Mouse (Mus musculus): ENCODE results near the gene Obp2a. TPM values are rescaled to one million over a fixed set of nuclear protein-coding genes. Genes with fewer than 3 reads are reported as not detected.

Gene Obp2a
- polyA plus RNA-seq, 1 experiment, result not detected

DNA sequence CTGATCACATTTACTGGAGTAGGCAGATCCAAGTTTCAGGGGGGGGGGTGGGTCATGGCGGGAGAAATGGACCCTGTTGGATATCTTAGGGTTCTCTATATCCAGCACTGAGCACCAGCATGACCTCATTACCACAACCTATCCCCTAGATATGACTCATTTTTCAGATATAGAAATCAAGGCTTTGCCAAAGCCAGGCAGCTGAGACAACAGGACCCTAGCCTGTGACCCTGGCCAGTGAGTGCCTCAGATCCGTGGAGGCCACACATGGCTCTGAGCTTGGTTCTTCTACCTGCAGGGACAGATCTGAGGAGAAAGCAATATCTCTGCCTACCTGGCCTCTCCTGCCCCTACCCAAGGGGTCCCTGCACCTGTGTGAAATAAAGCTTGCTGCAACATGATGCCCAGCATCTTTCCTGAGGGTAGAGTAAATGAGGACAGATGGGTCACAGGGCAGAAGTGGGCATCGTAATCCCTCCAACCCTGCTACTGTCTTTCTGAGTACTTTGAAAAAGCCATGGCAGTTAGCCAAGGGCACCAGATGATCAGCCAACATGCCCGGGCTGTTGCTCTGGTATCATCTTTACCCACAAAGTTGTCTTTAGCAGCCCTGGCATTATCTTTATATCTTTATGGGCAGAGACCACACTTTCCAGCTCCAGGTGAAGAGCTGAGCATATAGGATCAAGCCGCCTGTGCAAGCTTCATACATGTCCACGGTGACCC, 38.4 kb upstream of the Obp2a start:
- no peaks in the 10 kb centered on the region for H3K36me3 ChIP-seq (ENCODE audit: control insufficient read depth, insufficient read depth, low read length)
- no peak overlapping the region for H3K27ac ChIP-seq (ENCODE audit: insufficient read depth, low read depth, low read length)
- H3K27me3 ChIP-seq (ENCODE audit: control insufficient read depth, insufficient read depth, low read length), result no peaks in the 10 kb centered on the region
- peaks cover 3% of the 10 kb centered on the region; the same call in 1 of the 2 replicates for H3K4me1 ChIP-seq (ENCODE audit: control insufficient read depth, insufficient read depth, insufficient read length, low read length)
- no peak overlapping the region for H3K4me3 ChIP-seq (ENCODE audit: low read depth, low read length)
- TF ChIP-seq POLR2A (IDR thresholded peaks at IDR 0.05; ENCODE audit: low read depth, low read length) (no peak), CTCF (IDR thresholded peaks at IDR 0.05; ENCODE audit: extremely low read depth, insufficient read length, insufficient replicate concordance, low read depth, low read length) (no peak)
- WGBS, result 72% methylated on average over 6 of the region's 6 CpGs

DNA sequence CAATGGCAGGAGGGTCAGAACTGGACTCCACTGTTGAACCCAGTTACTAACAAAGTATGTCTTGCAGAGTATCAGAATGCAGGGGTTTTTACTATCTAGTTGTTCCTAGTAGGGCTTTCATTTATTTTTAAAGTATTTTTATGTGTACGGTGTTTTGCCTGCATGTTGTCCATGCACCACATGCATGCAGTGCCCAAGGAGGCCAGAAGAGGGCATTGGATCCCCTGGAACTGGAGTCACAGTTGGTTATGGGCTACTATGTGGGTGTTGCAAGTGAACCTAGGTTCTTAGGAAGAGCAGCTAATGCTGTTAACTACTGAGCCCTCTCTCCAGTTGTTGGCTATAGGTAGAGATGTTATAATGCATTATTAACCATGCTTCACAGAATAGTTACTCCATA, 36.3 kb upstream of the Obp2a start:
- Histone ChIP-seq H3K27ac (ENCODE audit: insufficient read depth, low read depth, low read length) (no peak overlapping the region), H3K4me3 (ENCODE audit: low read depth, low read length) (no peak overlapping the region), H3K4me1 (ENCODE audit: control insufficient read depth, insufficient read depth, insufficient read length, low read length) (peaks cover under 1% of the 10 kb centered on the region; the same call in 1 of the 2 replicates), H3K27me3 (ENCODE audit: control insufficient read depth, insufficient read depth, low read length) (no peaks in the 10 kb centered on the region), H3K36me3 (ENCODE audit: control insufficient read depth, insufficient read depth, low read length) (no peaks in the 10 kb centered on the region)
- TF ChIP-seq CTCF (IDR thresholded peaks at IDR 0.05; ENCODE audit: extremely low read depth, insufficient read length, insufficient replicate concordance, low read depth, low read length) (peak; percentile 48; the same call in 1 of the 2 replicates), POLR2A (IDR thresholded peaks at IDR 0.05; ENCODE audit: low read depth, low read length) (no peak)
- WGBS, result 59% methylated on average over 1 of the region's 1 CpGs

DNA sequence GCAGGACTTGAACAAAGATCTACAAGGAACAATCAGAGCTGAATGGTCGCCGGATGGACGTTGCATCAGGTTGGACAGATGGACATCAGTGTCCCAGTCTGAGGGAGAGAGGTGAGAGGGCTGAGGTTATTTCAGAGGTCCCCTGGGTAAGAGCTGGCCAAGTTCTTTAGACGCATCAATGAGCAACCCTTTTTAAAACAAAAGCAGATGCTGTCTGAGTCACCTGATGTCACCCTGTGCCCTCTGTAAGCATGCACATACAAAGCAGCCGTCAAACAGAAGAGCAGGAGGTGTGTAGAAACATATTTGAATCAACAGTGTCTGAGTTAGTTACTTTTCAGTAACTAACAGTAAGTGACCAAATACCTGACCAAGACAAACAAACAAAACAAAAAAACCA, 35.7 kb upstream of the Obp2a start:
- H3K27ac ChIP-seq (ENCODE audit: insufficient read depth, low read depth, low read length), result no peak overlapping the region
- H3K27me3 ChIP-seq (ENCODE audit: control insufficient read depth, insufficient read depth, low read length), result no peaks in the 10 kb centered on the region
- WGBS, result 82% methylated on average over 5 of the region's 5 CpGs
- no peaks in the 10 kb centered on the region for H3K4me1 ChIP-seq (ENCODE audit: control insufficient read depth, insufficient read depth, insufficient read length, low read length)
- no peak overlapping the region for H3K4me3 ChIP-seq (ENCODE audit: low read depth, low read length)
- H3K36me3 ChIP-seq (ENCODE audit: control insufficient read depth, insufficient read depth, low read length), result no peaks in the 10 kb centered on the region
- TF ChIP-seq CTCF (IDR thresholded peaks at IDR 0.05; ENCODE audit: extremely low read depth, insufficient read length, insufficient replicate concordance, low read depth, low read length), result no peak
- no peak for TF ChIP-seq POLR2A (IDR thresholded peaks at IDR 0.05; ENCODE audit: low read depth, low read length)

GRCm38 (mm10) chr2:25666516-25666915, 33.3 kb upstream of the Obp2a start:
- H3K27ac ChIP-seq (ENCODE audit: insufficient read depth, low read depth, low read length), result no peak overlapping the region
- no peak for TF ChIP-seq POLR2A (IDR thresholded peaks at IDR 0.05; ENCODE audit: low read depth, low read length)
- TF ChIP-seq CTCF (IDR thresholded peaks at IDR 0.05; ENCODE audit: extremely low read depth, insufficient read length, insufficient replicate concordance, low read depth, low read length), result no peak
- WGBS, result 70% methylated on average over 1 of the region's 1 CpGs

GRCm38 (mm10) chr2:25676486-25676885, 23.4 kb upstream of the Obp2a start, which contains the start of gene Lcn6:
Lcn6 (plus strand) TSS chr2:25676786.
- Histone ChIP-seq H3K27me3 (ENCODE audit: control insufficient read depth, insufficient read depth, low read length) (no peaks in the 10 kb centered on the region), H3K4me1 (ENCODE audit: control insufficient read depth, insufficient read depth, insufficient read length, low read length) (no peaks in the 10 kb centered on the region), H3K27ac (ENCODE audit: insufficient read depth, low read depth, low read length) (no peak within 1 kb of the TSS), H3K36me3 (ENCODE audit: control insufficient read depth, insufficient read depth, low read length) (no peaks in the 10 kb centered on the region), H3K4me3 (ENCODE audit: low read depth, low read length) (no peak within 1 kb of the TSS)
- 74% methylated on average over 3 of the region's 3 CpGs for WGBS
- TF ChIP-seq CTCF (IDR thresholded peaks at IDR 0.05; ENCODE audit: extremely low read depth, insufficient read length, insufficient replicate concordance, low read depth, low read length) (no peak), POLR2A (IDR thresholded peaks at IDR 0.05; ENCODE audit: low read depth, low read length) (no peak)

More at GRCm38 (mm10) chr2:25666516-25666915, 33.3 kb upstream of the Obp2a start:
- no peaks in the 10 kb centered on the region for H3K36me3 ChIP-seq (ENCODE audit: control insufficient read depth, insufficient read depth, low read length)
- no peak overlapping the region for H3K4me3 ChIP-seq (ENCODE audit: low read depth, low read length)
- H3K4me1 ChIP-seq (ENCODE audit: control insufficient read depth, insufficient read depth, insufficient read length, low read length), result no peaks in the 10 kb centered on the region
- H3K27me3 ChIP-seq (ENCODE audit: control insufficient read depth, insufficient read depth, low read length), result no peaks in the 10 kb centered on the region

GRCm38 (mm10) chr2:25679559-25679958, 20.3 kb upstream of the Obp2a start:
- WGBS, result 67% methylated on average over 6 of the region's 6 CpGs
- Histone ChIP-seq H3K27ac (ENCODE audit: insufficient read depth, low read depth, low read length) (no peak overlapping the region), H3K27me3 (ENCODE audit: control insufficient read depth, insufficient read depth, low read length) (no peaks in the 10 kb centered on the region), H3K4me3 (ENCODE audit: low read depth, low read length) (no peak overlapping the region), H3K4me1 (ENCODE audit: control insufficient read depth, insufficient read depth, insufficient read length, low read length) (no peaks in the 10 kb centered on the region), H3K36me3 (ENCODE audit: control insufficient read depth, insufficient read depth, low read length) (no peaks in the 10 kb centered on the region)
- no peak for TF ChIP-seq CTCF (IDR thresholded peaks at IDR 0.05; ENCODE audit: extremely low read depth, insufficient read length, insufficient replicate concordance, low read depth, low read length)
- TF ChIP-seq POLR2A (IDR thresholded peaks at IDR 0.05; ENCODE audit: low read depth, low read length), result no peak

DNA sequence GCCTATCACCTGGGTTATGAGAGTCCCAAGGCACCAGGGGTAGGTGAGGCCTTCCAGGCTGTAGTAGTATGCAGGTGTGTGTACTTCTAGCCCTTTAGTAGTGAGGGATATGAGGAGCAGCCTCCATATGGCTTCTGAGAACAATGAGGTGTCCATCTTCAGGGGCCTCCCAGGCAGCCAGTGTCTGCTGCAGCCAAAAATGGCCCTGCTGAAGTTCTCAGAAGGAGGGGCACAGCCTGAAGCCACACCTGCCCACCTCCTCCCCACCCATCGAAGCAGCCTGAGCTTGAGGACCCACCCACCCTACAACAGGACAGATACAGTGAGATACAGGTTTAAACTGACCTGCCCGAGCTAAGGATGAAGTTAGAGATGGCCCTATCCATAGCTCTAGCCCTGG, 17.4 kb upstream of the Obp2a start, which contains the start of gene Lcn10:
Lcn10 (plus strand) TSS at position 301 of the 400 bp plus-strand sequence.
- TF ChIP-seq CTCF (IDR thresholded peaks at IDR 0.05; ENCODE audit: extremely low read depth, insufficient read length, insufficient replicate concordance, low read depth, low read length) (no peak), POLR2A (IDR thresholded peaks at IDR 0.05; ENCODE audit: low read depth, low read length) (no peak)
- Histone ChIP-seq H3K4me1 (ENCODE audit: control insufficient read depth, insufficient read depth, insufficient read length, low read length) (no peaks in the 10 kb centered on the region), H3K27me3 (ENCODE audit: control insufficient read depth, insufficient read depth, low read length) (no peaks in the 10 kb centered on the region), H3K4me3 (ENCODE audit: low read depth, low read length) (no peak within 1 kb of the TSS), H3K27ac (ENCODE audit: insufficient read depth, low read depth, low read length) (no peak within 1 kb of the TSS), H3K36me3 (ENCODE audit: control insufficient read depth, insufficient read depth, low read length) (no peaks in the 10 kb centered on the region)
- WGBS, result 52% methylated on average over 2 of the region's 2 CpGs

Data from small intestine, adult 2 months (tissue).